Mouse (Mus musculus): ENCODE results near the gene Ptn. TPM values are rescaled to one million over a fixed set of nuclear protein-coding genes. Genes with fewer than 3 reads are reported as not detected.

Ptn gene
- polyA plus RNA-seq, 1 experiment from 2014 or later, result 134 TPM

DNA sequence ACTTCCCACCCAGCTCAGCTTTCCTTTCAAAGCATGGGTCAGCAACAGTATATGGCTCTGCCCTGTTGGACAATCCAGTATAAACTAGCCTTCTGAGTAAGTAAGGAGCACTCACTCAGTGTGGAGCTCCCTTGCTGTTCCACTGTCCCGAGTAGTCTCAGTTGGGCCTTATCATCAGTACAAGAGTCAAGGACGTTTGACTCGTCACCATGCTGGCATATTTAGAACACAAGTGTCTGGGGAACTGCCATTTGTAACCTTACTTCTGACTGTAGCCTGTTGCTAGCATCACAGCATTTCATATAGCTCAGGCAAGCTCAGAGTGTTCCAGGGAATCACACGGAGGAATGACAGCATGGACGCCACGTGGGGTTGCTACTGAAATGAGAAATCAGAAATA lies 3.1 kb downstream of the Ptn start:
- WGBS, result 79% methylated on average over 6 of the region's 6 CpGs
- Histone ChIP-seq H3K9ac (ENCODE audit: low read length) (no peak overlapping the region), H3K4me1 (replicated peaks; ENCODE audit: control insufficient read depth, insufficient read depth, low read length) (peaks cover 10% of the 10 kb centered on the region), H3K9me3 (ENCODE audit: control insufficient read depth, low read length) (no peaks in the 10 kb centered on the region), H3K27me3 (ENCODE audit: control insufficient read depth, insufficient read depth, low read depth, low read length) (peaks cover 6% of the 10 kb centered on the region; the same call in 1 of the 2 replicates), H3K4me2 (ENCODE audit: low read depth, low read length) (no peak overlapping the region), H3K36me3 (ENCODE audit: control insufficient read depth, insufficient read depth, low read length) (no peaks in the 10 kb centered on the region), H3K27ac (ENCODE audit: low read length) (no peak overlapping the region), H3K4me3 (ENCODE audit: low read length) (no peak overlapping the region)
- no peak for ATAC-seq (ENCODE audit: low read depth)

DNA sequence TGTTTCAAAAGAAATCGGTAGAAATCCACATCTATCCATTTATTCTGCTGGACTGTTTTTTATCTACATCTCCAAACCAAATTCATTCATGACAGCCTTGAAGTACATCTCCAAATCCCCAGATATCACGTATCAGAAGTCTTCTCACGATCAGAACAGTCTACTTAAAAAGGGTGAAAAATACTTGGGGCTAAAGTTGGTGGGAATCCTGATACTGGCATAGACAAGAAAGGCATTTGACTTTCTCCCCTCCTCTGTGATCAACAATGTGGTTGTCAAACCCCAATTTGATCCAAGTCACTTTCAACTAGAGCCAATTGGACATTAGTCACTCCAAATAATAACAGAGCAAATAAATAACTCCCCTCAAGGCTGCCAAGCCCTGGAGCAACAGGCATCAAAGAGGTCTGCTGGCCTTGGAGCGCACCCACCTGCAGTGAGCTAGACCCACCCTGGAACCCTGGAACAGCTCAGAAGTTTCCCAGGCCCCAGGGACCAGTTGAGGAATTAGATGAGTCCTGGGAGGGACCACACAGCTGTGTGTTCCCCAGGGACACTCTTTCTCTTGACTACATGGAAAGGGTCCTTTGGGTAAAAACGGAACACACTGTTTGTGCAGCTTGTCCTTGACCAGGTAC lies 9.6 kb downstream of the Ptn start:
- no peak for ATAC-seq (ENCODE audit: low read depth)
- Histone ChIP-seq H3K9ac (ENCODE audit: low read length) (no peak overlapping the region), H3K4me1 (replicated peaks; ENCODE audit: control insufficient read depth, insufficient read depth, low read length) (no peaks in the 10 kb centered on the region), H3K27ac (ENCODE audit: low read length) (no peak overlapping the region), H3K9me3 (ENCODE audit: control insufficient read depth, low read length) (no peaks in the 10 kb centered on the region), H3K27me3 (ENCODE audit: control insufficient read depth, insufficient read depth, low read depth, low read length) (no peaks in the 10 kb centered on the region), H3K4me2 (ENCODE audit: low read depth, low read length) (no peak overlapping the region), H3K4me3 (ENCODE audit: low read length) (no peak overlapping the region), H3K36me3 (ENCODE audit: control insufficient read depth, insufficient read depth, low read length) (no peaks in the 10 kb centered on the region)
- WGBS, result 81% methylated on average over 5 of the region's 5 CpGs

DNA sequence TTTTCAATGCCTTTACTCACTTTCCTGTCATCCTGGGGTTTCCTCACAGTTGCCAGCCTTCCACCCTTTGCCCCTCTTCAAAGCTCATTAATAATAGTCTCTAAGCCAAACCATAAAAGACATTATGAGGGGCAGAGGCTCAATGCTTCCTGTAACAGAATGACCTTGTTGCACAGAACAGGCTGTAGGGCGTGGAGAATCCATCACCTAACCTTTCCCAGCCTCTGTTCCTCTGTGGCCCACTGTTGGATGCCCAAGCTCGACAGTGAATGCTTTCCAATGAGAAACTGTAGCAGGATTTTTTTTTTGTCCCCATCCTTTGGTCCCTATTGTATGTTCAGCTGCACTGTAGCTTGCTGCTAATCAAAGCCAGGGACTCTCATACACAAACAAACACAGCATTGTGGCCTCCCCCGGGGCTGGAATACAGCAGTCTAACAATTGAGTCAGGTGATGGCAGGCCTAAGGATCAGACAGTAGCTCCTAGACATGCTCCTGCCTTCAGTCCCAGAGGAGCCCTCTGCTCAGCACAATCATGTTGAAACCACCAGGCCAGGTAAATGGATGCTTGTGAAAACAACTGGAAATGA lies 12.9 kb downstream of the Ptn start:
- Histone ChIP-seq H3K4me1 (replicated peaks; ENCODE audit: control insufficient read depth, insufficient read depth, low read length) (no peaks in the 10 kb centered on the region), H3K4me2 (ENCODE audit: low read depth, low read length) (no peak overlapping the region), H3K27me3 (ENCODE audit: control insufficient read depth, insufficient read depth, low read depth, low read length) (no peaks in the 10 kb centered on the region), H3K9ac (ENCODE audit: low read length) (no peak overlapping the region), H3K9me3 (ENCODE audit: control insufficient read depth, low read length) (no peaks in the 10 kb centered on the region), H3K4me3 (ENCODE audit: low read length) (no peak overlapping the region), H3K36me3 (ENCODE audit: control insufficient read depth, insufficient read depth, low read length) (no peaks in the 10 kb centered on the region), H3K27ac (ENCODE audit: low read length) (no peak overlapping the region)
- 57% methylated on average over 3 of the region's 3 CpGs for WGBS
- ATAC-seq (ENCODE audit: low read depth), result no peak

DNA sequence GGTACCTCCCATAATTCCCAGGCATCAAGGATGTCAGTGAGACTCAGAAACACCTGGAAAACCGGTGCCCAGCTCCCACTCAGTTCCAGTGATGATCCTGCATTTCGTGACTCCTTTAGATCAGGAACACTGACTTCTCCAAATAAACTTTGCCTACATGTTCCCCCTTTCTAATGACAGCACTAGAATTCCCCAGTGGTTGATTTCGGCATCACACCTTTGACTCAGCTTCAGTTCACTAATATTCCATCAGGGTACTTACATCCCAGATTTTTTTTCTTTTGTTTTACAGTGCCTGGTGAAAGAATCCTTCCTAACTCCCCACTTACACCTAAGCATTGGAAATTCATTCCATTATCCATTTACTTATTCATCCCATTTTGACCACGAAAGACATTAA lies 15.5 kb downstream of the Ptn start:
- no peak overlapping the region for H3K27ac ChIP-seq (ENCODE audit: low read length)
- 68% methylated on average over 4 of the region's 4 CpGs for WGBS

DNA sequence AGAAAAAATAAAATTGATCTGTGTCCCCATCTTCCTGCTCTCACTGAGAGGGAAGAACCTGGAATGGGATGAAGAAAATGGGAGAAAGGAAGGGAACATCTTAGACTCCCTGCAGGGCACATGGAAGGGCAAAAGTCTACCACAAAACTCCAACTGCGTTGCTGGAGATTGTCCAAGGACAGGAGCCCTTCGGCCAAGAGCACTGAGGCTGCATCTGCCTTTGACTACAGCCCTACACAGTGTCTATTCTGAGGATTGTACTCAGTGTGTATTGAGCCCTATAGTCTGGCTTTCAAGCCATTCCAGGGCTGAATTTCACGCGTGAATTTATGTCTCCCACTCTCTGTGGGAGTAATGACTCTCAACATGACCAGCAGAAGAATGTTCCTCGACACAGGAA lies 16.2 kb downstream of the Ptn start:
- Histone ChIP-seq H3K9ac (ENCODE audit: low read length) (no peak overlapping the region), H3K9me3 (ENCODE audit: control insufficient read depth, low read length) (no peaks in the 10 kb centered on the region), H3K4me2 (ENCODE audit: low read depth, low read length) (no peak overlapping the region), H3K27ac (ENCODE audit: low read length) (no peak overlapping the region), H3K4me1 (replicated peaks; ENCODE audit: control insufficient read depth, insufficient read depth, low read length) (no peaks in the 10 kb centered on the region), H3K4me3 (ENCODE audit: low read length) (no peak overlapping the region), H3K27me3 (ENCODE audit: control insufficient read depth, insufficient read depth, low read depth, low read length) (no peaks in the 10 kb centered on the region), H3K36me3 (ENCODE audit: control insufficient read depth, insufficient read depth, low read length) (no peaks in the 10 kb centered on the region)
- WGBS, result 48% methylated on average over 5 of the region's 5 CpGs
- no peak for ATAC-seq (ENCODE audit: low read depth)

More for the DNA sequence above, 15.5 kb downstream of the Ptn start:
- Histone ChIP-seq H3K9ac (ENCODE audit: low read length) (no peak overlapping the region), H3K4me3 (ENCODE audit: low read length) (no peak overlapping the region), H3K9me3 (ENCODE audit: control insufficient read depth, low read length) (no peaks in the 10 kb centered on the region), H3K27me3 (ENCODE audit: control insufficient read depth, insufficient read depth, low read depth, low read length) (no peaks in the 10 kb centered on the region), H3K4me2 (ENCODE audit: low read depth, low read length) (no peak overlapping the region), H3K36me3 (ENCODE audit: control insufficient read depth, insufficient read depth, low read length) (no peaks in the 10 kb centered on the region), H3K4me1 (replicated peaks; ENCODE audit: control insufficient read depth, insufficient read depth, low read length) (no peaks in the 10 kb centered on the region)
- no peak for ATAC-seq (ENCODE audit: low read depth)

DNA sequence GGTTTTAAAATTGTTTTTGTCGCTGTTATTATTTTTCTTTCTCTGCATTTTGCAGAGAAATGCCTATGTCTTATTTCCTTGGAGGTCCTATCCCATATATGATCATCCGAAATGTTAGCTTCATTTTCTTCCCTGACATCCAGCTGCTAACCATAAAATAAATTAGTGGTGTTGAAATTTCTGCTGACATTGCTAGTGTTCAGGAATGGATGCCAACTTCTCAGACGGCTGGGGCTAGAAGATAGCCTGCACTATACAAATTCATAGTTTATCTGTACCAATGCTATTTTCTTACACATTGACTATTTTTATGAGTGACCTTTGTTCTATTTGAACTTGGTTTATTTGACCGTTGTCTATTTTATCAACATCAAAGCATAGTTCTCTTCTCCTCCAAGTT lies 20.8 kb downstream of the Ptn start:
- no peak for ATAC-seq (ENCODE audit: low read depth)
- no peaks in the 10 kb centered on the region for H3K4me1 ChIP-seq (replicated peaks; ENCODE audit: control insufficient read depth, insufficient read depth, low read length)
- no peak overlapping the region for H3K9ac ChIP-seq (ENCODE audit: low read length)
- no peak overlapping the region for H3K4me3 ChIP-seq (ENCODE audit: low read length)
- H3K4me2 ChIP-seq (ENCODE audit: low read depth, low read length), result no peak overlapping the region
- no peaks in the 10 kb centered on the region for H3K9me3 ChIP-seq (ENCODE audit: control insufficient read depth, low read length)
- no peaks in the 10 kb centered on the region for H3K27me3 ChIP-seq (ENCODE audit: control insufficient read depth, insufficient read depth, low read depth, low read length)
- no peak overlapping the region for H3K27ac ChIP-seq (ENCODE audit: low read length)
- WGBS, result 54% methylated on average over 4 of the region's 4 CpGs
- no peaks in the 10 kb centered on the region for H3K36me3 ChIP-seq (ENCODE audit: control insufficient read depth, insufficient read depth, low read length)

DNA sequence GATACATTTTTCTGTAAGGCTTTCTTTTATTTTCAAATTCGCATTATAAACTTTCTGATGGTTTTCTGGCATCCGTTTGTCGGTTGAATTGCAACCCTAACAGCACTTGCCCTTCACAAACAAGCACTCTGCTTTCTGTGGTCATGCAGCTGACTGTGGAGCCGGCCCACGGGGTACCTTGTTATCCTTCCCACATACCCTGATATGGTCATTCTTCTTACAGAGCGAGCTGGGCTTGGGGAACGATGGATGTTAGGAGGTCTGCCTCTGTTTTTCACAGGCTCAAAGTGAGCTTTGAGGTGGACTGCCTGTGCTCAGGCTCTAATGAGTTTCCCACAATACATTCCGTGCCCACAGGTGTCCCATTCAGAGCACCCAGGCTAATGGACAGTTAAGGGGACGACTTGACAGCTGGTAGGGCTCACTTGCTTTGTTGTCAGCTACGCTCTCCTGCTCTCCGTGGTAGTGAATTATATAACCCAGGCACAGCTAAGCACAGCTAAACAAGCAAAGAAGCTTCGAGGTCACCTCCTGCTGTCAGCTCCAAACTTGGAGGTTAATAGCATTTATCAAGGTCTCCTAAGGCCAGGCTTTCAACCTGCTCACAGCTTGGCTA lies 21.3 kb downstream of the Ptn start:
- no peak overlapping the region for H3K9ac ChIP-seq (ENCODE audit: low read length)
- H3K4me3 ChIP-seq (ENCODE audit: low read length), result no peak overlapping the region
- 46% methylated on average over 12 of the region's 12 CpGs for WGBS
- no peaks in the 10 kb centered on the region for H3K36me3 ChIP-seq (ENCODE audit: control insufficient read depth, insufficient read depth, low read length)
- H3K4me2 ChIP-seq (ENCODE audit: low read depth, low read length), result no peak overlapping the region
- no peaks in the 10 kb centered on the region for H3K4me1 ChIP-seq (replicated peaks; ENCODE audit: control insufficient read depth, insufficient read depth, low read length)
- no peaks in the 10 kb centered on the region for H3K27me3 ChIP-seq (ENCODE audit: control insufficient read depth, insufficient read depth, low read depth, low read length)
- H3K27ac ChIP-seq (ENCODE audit: low read length), result no peak overlapping the region
- ATAC-seq (ENCODE audit: low read depth), result no peak
- H3K9me3 ChIP-seq (ENCODE audit: control insufficient read depth, low read length), result no peaks in the 10 kb centered on the region

DNA sequence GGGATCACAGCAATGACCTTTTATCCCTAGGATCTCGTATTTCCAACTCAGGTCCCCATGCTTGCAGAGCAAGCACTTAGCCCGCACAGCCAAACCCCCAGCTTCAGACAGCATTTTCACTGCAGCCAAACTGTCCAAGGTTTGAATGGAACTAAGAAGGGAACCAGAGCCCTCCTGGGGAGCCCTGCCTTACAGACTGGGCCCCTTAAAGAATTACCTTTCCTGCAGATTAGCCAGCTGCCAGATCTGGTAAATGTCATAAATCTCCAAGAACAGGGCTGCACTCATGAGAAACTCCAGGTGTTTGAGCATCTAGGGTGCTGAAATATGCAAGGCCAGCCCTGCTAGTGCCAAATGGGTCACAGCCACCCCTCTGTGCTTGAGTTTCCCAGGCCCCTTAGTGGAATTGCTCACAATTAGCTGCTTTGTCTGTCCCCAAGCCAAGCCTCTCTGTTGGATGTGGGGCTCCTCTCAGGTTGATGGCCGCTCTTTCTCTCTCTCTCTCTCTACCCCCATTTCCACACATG lies 25.3 kb downstream of the Ptn start:
- Histone ChIP-seq H3K9me3 (ENCODE audit: control insufficient read depth, low read length) (no peaks in the 10 kb centered on the region), H3K4me2 (ENCODE audit: low read depth, low read length) (no peak overlapping the region), H3K9ac (ENCODE audit: low read length) (no peak overlapping the region), H3K27me3 (ENCODE audit: control insufficient read depth, insufficient read depth, low read depth, low read length) (no peaks in the 10 kb centered on the region), H3K4me1 (replicated peaks; ENCODE audit: control insufficient read depth, insufficient read depth, low read length) (no peaks in the 10 kb centered on the region), H3K27ac (ENCODE audit: low read length) (no peak overlapping the region), H3K36me3 (ENCODE audit: control insufficient read depth, insufficient read depth, low read length) (no peaks in the 10 kb centered on the region), H3K4me3 (ENCODE audit: low read length) (no peak overlapping the region)
- WGBS, result 61% methylated on average over 3 of the region's 3 CpGs
- ATAC-seq (ENCODE audit: low read depth), result no peak

DNA sequence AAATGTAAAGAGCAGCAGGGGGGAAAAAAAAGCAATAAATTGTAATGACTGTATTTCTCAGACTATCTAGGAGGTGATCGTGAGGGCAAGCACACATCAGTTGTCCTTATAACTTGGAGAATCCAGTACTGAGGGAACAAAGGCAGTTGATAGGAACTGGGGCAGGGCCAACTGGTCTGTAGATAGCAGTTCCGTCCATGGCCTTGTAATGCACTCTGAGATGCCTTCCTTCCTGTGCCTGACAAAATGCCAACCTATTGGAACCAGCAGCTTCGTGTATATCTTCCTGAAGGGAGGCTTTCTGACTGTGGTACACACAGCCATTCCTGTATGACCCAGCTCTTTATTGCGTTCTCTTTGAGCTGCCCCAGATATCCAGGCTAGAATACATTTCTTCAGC lies 27.5 kb downstream of the Ptn start:
- Histone ChIP-seq H3K9ac (ENCODE audit: low read length) (no peak overlapping the region), H3K4me2 (ENCODE audit: low read depth, low read length) (no peak overlapping the region), H3K9me3 (ENCODE audit: control insufficient read depth, low read length) (no peaks in the 10 kb centered on the region), H3K36me3 (ENCODE audit: control insufficient read depth, insufficient read depth, low read length) (no peaks in the 10 kb centered on the region), H3K4me1 (replicated peaks; ENCODE audit: control insufficient read depth, insufficient read depth, low read length) (peaks cover 4% of the 10 kb centered on the region; the same call in 1 of the 2 replicates), H3K27ac (ENCODE audit: low read length) (no peak overlapping the region), H3K27me3 (ENCODE audit: control insufficient read depth, insufficient read depth, low read depth, low read length) (no peaks in the 10 kb centered on the region), H3K4me3 (ENCODE audit: low read length) (no peak overlapping the region)
- WGBS, result 68% methylated on average over 4 of the region's 4 CpGs
- ATAC-seq (ENCODE audit: low read depth), result no peak

Data from lung, embryonic 16.5 days (tissue).